7 mouse cellular contexts compared by ENCODE assay signal in the genomic region with DNA sequence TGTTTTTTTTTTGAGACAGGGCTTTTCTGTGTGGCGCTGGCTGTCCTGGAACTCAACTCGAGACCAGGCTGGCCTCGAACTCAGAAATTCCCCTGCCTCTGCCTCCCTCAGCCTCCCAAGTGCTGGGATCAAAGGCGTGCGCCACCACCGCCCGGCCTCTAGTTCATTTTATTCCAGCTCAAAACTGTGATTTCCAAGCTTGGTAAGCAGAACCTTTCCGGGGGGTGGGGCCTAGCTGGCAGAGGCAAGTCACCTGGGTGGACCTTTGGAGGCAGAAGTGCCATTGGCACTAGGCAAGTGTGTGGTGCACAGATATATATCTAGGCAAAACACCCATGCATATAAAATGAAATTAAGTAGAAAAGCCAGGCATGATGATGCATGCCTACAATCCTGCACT. TPM values are rescaled to one million over a fixed set of nuclear protein-coding genes. Genes with fewer than 3 reads are reported as not detected.
DNase-seq lines count a peak whose midpoint lies in the region; ATAC-seq and TF ChIP-seq lines count a peak whose summit lies in the region.

No protein-coding gene starts in this region.

- H3K79me2 ChIP-seq in myocyte (ENCODE audit: control insufficient read depth, insufficient read depth): no peaks in the 10 kb centered on the region

- no peak overlapping the region for H3K4me2 ChIP-seq in lung, postnatal 0 days (replicated peaks; ENCODE audit: low read depth, low read length)
- no peak overlapping the region for H3K4me2 ChIP-seq in forebrain, embryonic 11.5 days (ENCODE audit: low read depth, low read length, severe bottlenecking)
- H3K4me2 ChIP-seq in hindbrain, embryonic 16.5 days (ENCODE audit: low read length): no peak overlapping the region
- H3K4me2 ChIP-seq in myocyte (ENCODE audit: low read depth): peak overlapping the region; percentile 87

- peaks cover 3% of the 10 kb centered on the region for H3K4me1 ChIP-seq in lung, postnatal 0 days (ENCODE audit: insufficient read depth, low read depth, low read length)
- H3K4me1 ChIP-seq in forebrain, embryonic 11.5 days (replicated peaks; ENCODE audit: control insufficient read depth, insufficient read depth, low read length): peaks cover 5% of the 10 kb centered on the region
- peaks cover 30% of the 10 kb centered on the region for H3K4me1 ChIP-seq in hindbrain, embryonic 16.5 days (ENCODE audit: control insufficient read depth, insufficient read depth, low read depth, low read length)

- H3K4me3 ChIP-seq in lung, postnatal 0 days (ENCODE audit: low read depth, low read length): no peak overlapping the region
- no peak overlapping the region for H3K4me3 ChIP-seq in forebrain, embryonic 11.5 days (ENCODE audit: low read depth, low read length)
- H3K4me3 ChIP-seq in hindbrain, embryonic 16.5 days (ENCODE audit: low read length): no peak overlapping the region
- peak overlapping the region; percentile 2 for H3K4me3 ChIP-seq in myocyte

- no peak overlapping the region for H3K9ac ChIP-seq in lung, postnatal 0 days (replicated peaks; ENCODE audit: low read depth)
- no peak overlapping the region for H3K9ac ChIP-seq in forebrain, embryonic 11.5 days (ENCODE audit: low read length)
- no peak overlapping the region; the same call in 1 of the 2 replicates for H3K9ac ChIP-seq in hindbrain, embryonic 16.5 days (ENCODE audit: low read depth, low read length)

- no peaks in the 10 kb centered on the region for H3K9me3 ChIP-seq in lung, postnatal 0 days (ENCODE audit: low read length)
- no peaks in the 10 kb centered on the region for H3K9me3 ChIP-seq in forebrain, embryonic 11.5 days (ENCODE audit: control insufficient read depth, low read length)
- no peaks in the 10 kb centered on the region for H3K9me3 ChIP-seq in hindbrain, embryonic 16.5 days (ENCODE audit: control insufficient read depth, low read length)

- peak overlapping the region; percentile 20 for H3ac ChIP-seq in myocyte (ENCODE audit: control insufficient read depth, insufficient read length)

- peak overlapping the region; percentile 89; the same call in 1 of the 2 replicates for H3K27ac ChIP-seq in lung, postnatal 0 days (ENCODE audit: low read length)
- H3K27ac ChIP-seq in forebrain, embryonic 11.5 days (ENCODE audit: low read depth, low read length): no peak overlapping the region
- peak overlapping the region; percentile 73 for H3K27ac ChIP-seq in hindbrain, embryonic 16.5 days (ENCODE audit: low read depth, low read length)

- no peak for TF ChIP-seq POLR2A in myocyte (IDR thresholded peaks at IDR 0.05; ENCODE audit: insufficient read length, low read depth)

- WGBS in lung, postnatal 0 days: 35% methylated on average over 8 of the region's 8 CpGs
- 39% methylated on average over 8 of the region's 8 CpGs for WGBS in forebrain, embryonic 11.5 days
- WGBS in hindbrain, embryonic 16.5 days: 47% methylated on average over 8 of the region's 8 CpGs

- TF ChIP-seq EP300 in lung, postnatal 0 days (IDR thresholded peaks at IDR 0.05): no peak

- no peak for TF ChIP-seq CTCF in lung, postnatal 0 days (IDR thresholded peaks at IDR 0.05)

- ATAC-seq in lung, postnatal 0 days: no peak
- no peak; the same call in 1 of the 2 replicates for ATAC-seq in forebrain, embryonic 11.5 days (replicated peaks; ENCODE audit: low FRiP score)
- ATAC-seq in hindbrain, embryonic 16.5 days: no peak

- no peaks in the 10 kb centered on the region for H3K27me3 ChIP-seq in lung, postnatal 0 days (replicated peaks; ENCODE audit: insufficient read depth, low read length)
- no peaks in the 10 kb centered on the region for H3K27me3 ChIP-seq in forebrain, embryonic 11.5 days (ENCODE audit: control insufficient read depth, insufficient read depth, low read length)
- H3K27me3 ChIP-seq in hindbrain, embryonic 16.5 days (replicated peaks; ENCODE audit: control insufficient read depth, insufficient read depth, low read length): no peaks in the 10 kb centered on the region
- no peaks in the 10 kb centered on the region for H3K27me3 ChIP-seq in myocyte (ENCODE audit: control insufficient read depth, insufficient read depth, insufficient read length)

- DNase-seq in lung, postnatal 0 days (ENCODE audit: low spot score): no peak
- DNase-seq in lung, postnatal 25 days (ENCODE audit: low spot score): no peak
- peak; percentile 68 for DNase-seq in forebrain, embryonic 11.5 days (ENCODE audit: low spot score)
- DNase-seq in right cerebral cortex, adult 2 months (ENCODE audit: low spot score in 2 of 2): no peak
- DNase-seq in cerebellum, postnatal 4 days (ENCODE audit: low spot score in 2 of 2): no peak

- H3K36me3 ChIP-seq in lung, postnatal 0 days (ENCODE audit: insufficient read depth, low read length): no peaks in the 10 kb centered on the region
- no peaks in the 10 kb centered on the region for H3K36me3 ChIP-seq in forebrain, embryonic 11.5 days (ENCODE audit: control insufficient read depth, insufficient read depth, low read length)
- no peaks in the 10 kb centered on the region for H3K36me3 ChIP-seq in hindbrain, embryonic 16.5 days (ENCODE audit: control insufficient read depth, insufficient read depth, low read length)
- H3K36me3 ChIP-seq in myocyte (ENCODE audit: control insufficient read depth, insufficient read depth): no peaks in the 10 kb centered on the region

TF ChIP-seq in myocyte, 11 proteins besides CTCF, POLR2A, EP300 and RAD21:
- no peak for TF ChIP-seq USF1 (IDR thresholded peaks at IDR 0.05; ENCODE audit: low read depth)
- no peak for TF ChIP-seq TCF3 (IDR thresholded peaks at IDR 0.05; ENCODE audit: insufficient read length, low read depth)
- no peak for TF ChIP-seq POLR2AphosphoS2 (IDR thresholded peaks at IDR 0.05; ENCODE audit: insufficient read length, low read depth)
- no peak for TF ChIP-seq REST (IDR thresholded peaks at IDR 0.05; ENCODE audit: insufficient read depth, insufficient read length)
- no peak for TF ChIP-seq MYOD1 (IDR thresholded peaks at IDR 0.05; ENCODE audit: control insufficient read depth in 1 of 3, insufficient read length in 2 of 3, low read depth in 2 of 3)

RNA-seq across cellular contexts. Expression of a gene that starts 31.4 kb away (rescaled TPM):
- polyA plus RNA-seq in lung, postnatal 0 days (2015; fragmentation: Nextera tagmentation; extraction: Ambion mirVana): 0.33 and 0.37 TPM in 2 replicates
- polyA plus RNA-seq in forebrain, embryonic 11.5 days (2014; fragmentation: Nextera tagmentation; extraction: Ambion mirVana): not detected in 2 replicates
- polyA plus RNA-seq in hindbrain, embryonic 16.5 days (2015; fragmentation: Nextera tagmentation; extraction: Ambion mirVana): not detected in 2 replicates
- 0.18 TPM for polyA plus RNA-seq in myocyte (2012; fragmentation: generic; extraction: Trizol)

RNA-seq across cellular contexts. Expression of a gene that starts 43.4 kb away (rescaled TPM):
- polyA plus RNA-seq in lung, postnatal 0 days (2015; fragmentation: Nextera tagmentation; extraction: Ambion mirVana): 0.43 and 0.47 TPM in 2 replicates
- polyA plus RNA-seq in forebrain, embryonic 11.5 days (2014; fragmentation: Nextera tagmentation; extraction: Ambion mirVana): not detected in 2 replicates
- polyA plus RNA-seq in hindbrain, embryonic 16.5 days (2015; fragmentation: Nextera tagmentation; extraction: Ambion mirVana): 0.24 and 0.46 TPM in 2 replicates
- polyA plus RNA-seq in myocyte (2012; fragmentation: generic; extraction: Trizol): 16.3 TPM

Comparison
In these comparisons a context has a peak if more than half of its experiments do, and no peak if none do; other contexts are left out.
1. RNA of a gene that starts 43.4 kb away (polyA plus RNA-seq): 16.3 TPM in myocyte (single experiment); 0.43 to 0.47 TPM in lung, postnatal 0 days, 0.24 to 0.46 TPM in hindbrain, embryonic 16.5 days and not detected in forebrain, embryonic 11.5 days; every median in the first group is over 10 times any median in the second.